In the genomic region with DNA sequence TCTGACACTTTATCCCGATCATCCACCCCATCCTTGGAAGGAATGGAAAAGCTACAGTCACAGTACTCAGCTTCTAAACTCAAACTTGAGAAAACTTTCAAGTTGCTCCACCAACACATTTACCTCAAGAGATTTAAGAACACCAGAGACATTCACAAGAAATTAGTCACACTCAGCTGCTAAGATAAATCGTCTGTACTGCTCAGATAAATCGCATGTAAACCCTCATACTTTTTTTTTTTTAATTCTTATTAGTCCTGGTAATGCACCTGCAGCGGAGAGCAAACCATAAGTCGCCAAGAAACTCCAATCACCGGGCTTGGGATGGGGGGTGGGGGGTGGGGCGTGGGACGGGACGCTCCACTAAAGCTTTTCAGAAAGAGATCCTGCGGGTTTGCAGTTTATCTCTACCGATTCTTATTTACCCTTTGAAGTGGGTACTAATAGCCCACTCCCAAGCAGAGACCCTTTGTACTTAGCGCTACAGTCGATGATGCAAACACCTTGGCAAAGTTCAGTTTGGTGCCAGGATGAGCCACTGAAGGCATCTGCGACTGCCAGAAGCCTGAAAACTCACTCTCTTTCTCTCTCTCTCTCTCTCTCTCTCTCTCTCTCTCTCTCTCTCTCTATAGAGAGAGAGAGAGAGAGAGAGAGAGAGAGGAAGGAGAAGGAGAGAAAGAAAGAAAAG, we compare ENCODE assay signal across 8 mouse cellular contexts. TPM values are rescaled to one million over a fixed set of nuclear protein-coding genes. Genes with fewer than 3 reads are reported as not detected.
A peak's percentile ranks its signal among the peaks of the same experiment; 100 is the strongest.
DNase-seq lines count a peak whose midpoint lies in the region; ATAC-seq and TF ChIP-seq lines count a peak whose summit lies in the region.

No protein-coding gene starts in this region.

- peak overlapping the region; percentile 66 for H3K4me3 ChIP-seq in liver, adult 2 months (ENCODE audit: insufficient read depth, low read depth, low read length)
- peak overlapping the region; percentile 96 for H3K4me3 ChIP-seq in hindbrain, embryonic 15.5 days
- peak overlapping the region; percentile 90 for H3K4me3 ChIP-seq in midbrain, postnatal 0 days (ENCODE audit: low read depth, low read length)

- peak overlapping the region; percentile 53 for H3K9ac ChIP-seq in liver, adult 2 months (ENCODE audit: low read depth, low read length)
- peak overlapping the region; percentile 86 for H3K9ac ChIP-seq in hindbrain, embryonic 15.5 days
- H3K9ac ChIP-seq in midbrain, postnatal 0 days (replicated peaks; ENCODE audit: low read length, poor library complexity, severe bottlenecking): peak overlapping the region; percentile 82

- H3K27me3 ChIP-seq in liver, adult 2 months (ENCODE audit: control insufficient read depth, insufficient read depth, low read length): no peaks in the 10 kb centered on the region
- H3K27me3 ChIP-seq in hindbrain, embryonic 15.5 days: 0 out of 2 replicates have a peak, but pooled peaks cover 7% of the 10 kb centered on the region
- no peaks in the 10 kb centered on the region for H3K27me3 ChIP-seq in midbrain, postnatal 0 days (ENCODE audit: insufficient read depth, low read length)

- H3K79me2 ChIP-seq in liver, adult 2 months (ENCODE audit: control insufficient read depth, insufficient read depth, low read length): peaks cover 5% of the 10 kb centered on the region; the same call in 1 of the 2 replicates

- H3K4me1 ChIP-seq in liver, adult 2 months (ENCODE audit: control insufficient read depth, insufficient read depth, low read length): peaks cover 11% of the 10 kb centered on the region
- H3K4me1 ChIP-seq in hindbrain, embryonic 15.5 days (replicated peaks): peaks cover 19% of the 10 kb centered on the region
- peaks cover 11% of the 10 kb centered on the region; the same call in 1 of the 2 replicates for H3K4me1 ChIP-seq in midbrain, postnatal 0 days (ENCODE audit: insufficient read depth, low read length)

- H3K36me3 ChIP-seq in liver, adult 2 months (ENCODE audit: control insufficient read depth, insufficient read depth, low read length): no peaks in the 10 kb centered on the region
- no peaks in the 10 kb centered on the region for H3K36me3 ChIP-seq in hindbrain, embryonic 15.5 days
- no peaks in the 10 kb centered on the region for H3K36me3 ChIP-seq in midbrain, postnatal 0 days (ENCODE audit: insufficient read depth, low read length)

- TF ChIP-seq POLR2A in liver, adult 2 months (IDR thresholded peaks at IDR 0.05; ENCODE audit: extremely low read depth, insufficient read depth, low read length): no peak
- TF ChIP-seq POLR2A in brain, embryonic 14.5 days (IDR thresholded peaks at IDR 0.05; ENCODE audit: borderline replicate concordance, extremely low read depth, insufficient read depth, insufficient read length, poor library complexity, severe bottlenecking): no peak

- no peak for TF ChIP-seq CTCF in liver, adult 2 months (IDR thresholded peaks at IDR 0.05; ENCODE audit: low read depth, low read length)
- no peak for TF ChIP-seq CTCF in brain, embryonic 14.5 days (IDR thresholded peaks at IDR 0.05; ENCODE audit: borderline replicate concordance, extremely low read depth, insufficient read depth, insufficient read length)
- TF ChIP-seq CTCF in midbrain, postnatal 0 days (IDR thresholded peaks at IDR 0.05): no peak

- H3K27ac ChIP-seq in liver, adult 2 months (replicated peaks; ENCODE audit: insufficient read depth, low read depth, low read length): peak overlapping the region; percentile 48
- peak overlapping the region; percentile 84; the same call in 1 of the 2 replicates for H3K27ac ChIP-seq in hindbrain, embryonic 15.5 days (replicated peaks)
- no peak overlapping the region for H3K27ac ChIP-seq in midbrain, postnatal 0 days (ENCODE audit: low read depth, low read length)

- no peak for ATAC-seq in hindbrain, embryonic 15.5 days (ENCODE audit: low FRiP score, low read depth)
- no peak for ATAC-seq in midbrain, postnatal 0 days (ENCODE audit: low FRiP score)
- ATAC-seq in frontal cortex, adult (ENCODE audit: low TSS enrichment): no peak

- 12% methylated on average over 14 of the region's 14 CpGs for WGBS in liver, adult 2 months
- WGBS in hindbrain, embryonic 15.5 days: 12% methylated on average over 14 of the region's 14 CpGs
- 8% methylated on average over 14 of the region's 14 CpGs for WGBS in midbrain, postnatal 0 days

- peak overlapping the region; percentile 77 for H3K4me2 ChIP-seq in hindbrain, embryonic 15.5 days
- peak overlapping the region; percentile 79 for H3K4me2 ChIP-seq in midbrain, postnatal 0 days (ENCODE audit: low read depth, low read length, poor library complexity, severe bottlenecking)

- H3K9me3 ChIP-seq in hindbrain, embryonic 15.5 days: no peaks in the 10 kb centered on the region
- H3K9me3 ChIP-seq in midbrain, postnatal 0 days (ENCODE audit: low read length): no peaks in the 10 kb centered on the region

- peak; percentile 75 for DNase-seq in liver, adult 2 months (ENCODE audit: extremely low read depth, low read depth, low spot score)
- no peak for DNase-seq in liver
- DNase-seq in brain, embryonic 14.5 days (ENCODE audit: low read depth): peak; percentile 39
- DNase-seq in midbrain, postnatal 0 days (ENCODE audit: low spot score): peak; percentile 20
- DNase-seq in spleen, adult 18-20 months: no peak
- DNase-seq in cerebellum, postnatal 25 days: no peak

RNA-seq across cellular contexts. Expression of a gene that starts 15.3 kb away (rescaled TPM):
- 20.6 and 35.5 TPM in 2 replicates for total RNA-seq in liver, adult 2 months (2014; rRNA removed)
- 83.3 and 105 TPM in 2 replicates for polyA plus RNA-seq in liver, adult 2 months (2012; rRNA removed)
- 38.6 and 49.6 TPM in 2 replicates for polyA plus RNA-seq in brain, embryonic 14.5 days (2012; rRNA removed)
- polyA plus RNA-seq in hindbrain, embryonic 15.5 days (2015; fragmentation: Nextera tagmentation; extraction: Ambion mirVana): 22.7 and 24.0 TPM in 2 replicates
- total RNA-seq in midbrain, postnatal 0 days (2014; rRNA removed): 43.0 and 54.8 TPM in 2 replicates
- 14.4 and 15.6 TPM in 2 replicates for polyA plus RNA-seq in midbrain, postnatal 0 days (2015; fragmentation: Nextera tagmentation; extraction: Ambion mirVana)

RNA-seq across cellular contexts. Expression of a gene that starts 31.5 kb away (rescaled TPM):
- 1.5 and 2.9 TPM in 2 replicates for total RNA-seq in liver, adult 2 months (2014; rRNA removed)
- polyA plus RNA-seq in liver, adult 2 months (2012; rRNA removed): 5.6 and 9.2 TPM in 2 replicates
- polyA plus RNA-seq in brain, embryonic 14.5 days (2012; rRNA removed): 23.4 and 33.1 TPM in 2 replicates
- polyA plus RNA-seq in hindbrain, embryonic 15.5 days (2015; fragmentation: Nextera tagmentation; extraction: Ambion mirVana): 8.1 and 10.1 TPM in 2 replicates
- 29.5 and 34.9 TPM in 2 replicates for total RNA-seq in midbrain, postnatal 0 days (2014; rRNA removed)
- 11.8 and 12.8 TPM in 2 replicates for polyA plus RNA-seq in midbrain, postnatal 0 days (2015; fragmentation: Nextera tagmentation; extraction: Ambion mirVana)

Comparison
In these comparisons a context has a peak if more than half of its experiments do, and no peak if none do; other contexts are left out.
1. DNase-seq: peak in liver, adult 2 months (single experiment), brain, embryonic 14.5 days (single experiment) and midbrain, postnatal 0 days (single experiment); none in liver (single experiment), spleen, adult 18-20 months (0 of 2) and cerebellum, postnatal 25 days (0 of 2).
2. Peak in every context shown above with its lines, with median percentiles within 50 percentile points of each other: H3K4me3 ChIP-seq and H3K9ac ChIP-seq.